Mouse (Mus musculus): ENCODE results near the gene Hipk4. TPM values are rescaled to one million over a fixed set of nuclear protein-coding genes. Genes with fewer than 3 reads are reported as not detected.

Hipk4 gene
- total RNA-seq (2021) = under 1 TPM; 0.24 to 0.67 TPM
- long read RNA-seq, experiment 1 = 0 reads
- long read RNA-seq, experiment 2 = 0 reads

GRCm38 (mm10) chr7:27522967-27523366 is at the start of gene Hipk4:
TSS of gene Hipk4 (plus strand) at chr7:27523267.
- DNase-seq = no peak

DNA sequence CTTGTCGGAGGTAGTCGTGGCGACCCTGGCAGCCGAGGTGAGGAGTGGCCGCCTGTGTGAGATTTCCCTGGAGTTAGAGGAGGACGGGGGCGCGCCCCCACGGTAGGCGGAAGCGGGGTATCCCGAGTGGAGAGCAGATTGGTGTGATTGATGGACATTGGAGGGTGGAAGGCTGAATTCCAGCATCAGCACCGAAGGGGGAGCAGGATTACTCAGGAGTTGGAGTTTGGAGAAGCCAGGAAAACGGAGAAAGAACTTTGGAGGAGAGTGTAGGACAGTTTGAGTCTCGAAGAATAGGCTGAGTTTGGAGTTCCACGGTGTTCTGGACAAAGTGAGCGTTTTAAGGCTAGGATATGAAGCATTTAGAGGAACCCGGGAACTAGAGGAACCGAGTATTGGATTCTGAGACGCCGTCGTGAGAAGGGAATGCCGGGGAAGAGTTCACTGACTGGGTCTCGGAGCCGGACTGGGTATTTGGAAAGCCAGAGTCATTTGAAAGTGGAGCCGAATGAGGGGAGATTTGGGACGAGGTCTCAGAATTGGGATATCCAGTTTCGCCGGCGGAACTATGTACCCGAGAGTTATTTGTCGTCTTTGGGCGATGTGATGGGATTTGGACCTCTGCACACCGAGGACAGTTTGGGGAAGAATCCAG is 49.1 kb upstream of the Hipk4 start:
- DNase-seq = no peak

- DNase-seq = peak; percentile 99
Observed at GRCm38 (mm10) chr7:27474490-27474954, 48.5 kb upstream of the Hipk4 start.

GRCm38 (mm10) chr7:27475596-27475995 is 47.5 kb upstream of the Hipk4 start:
- no peak for DNase-seq

GRCm38 (mm10) chr7:27476098-27476635 is 46.9 kb upstream of the Hipk4 start:
- no peak for DNase-seq

DNA sequence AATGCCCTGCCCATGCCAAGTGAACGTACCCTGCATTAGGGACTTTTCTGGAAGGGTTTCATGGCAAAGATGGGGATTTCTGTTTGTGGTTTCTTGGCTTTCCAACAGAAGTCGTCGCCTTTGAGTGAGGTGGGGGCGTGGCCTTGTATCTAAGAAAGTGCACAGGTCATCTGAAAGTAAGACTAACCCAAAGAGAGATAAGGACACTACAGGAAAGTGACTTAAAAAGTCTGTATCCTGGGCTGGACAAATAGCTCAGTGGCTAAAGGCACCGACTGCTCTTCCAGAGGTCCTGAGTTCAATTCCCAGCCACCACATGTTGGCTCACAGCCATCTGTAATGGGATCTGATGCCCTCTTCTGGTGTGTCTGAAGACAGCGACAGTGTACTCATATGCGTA is 44.5 kb upstream of the Hipk4 start:
- no peak for DNase-seq

- DNase-seq = no peak
Observed at GRCm38 (mm10) chr7:27479750-27480149, 43.3 kb upstream of the Hipk4 start.

DNA sequence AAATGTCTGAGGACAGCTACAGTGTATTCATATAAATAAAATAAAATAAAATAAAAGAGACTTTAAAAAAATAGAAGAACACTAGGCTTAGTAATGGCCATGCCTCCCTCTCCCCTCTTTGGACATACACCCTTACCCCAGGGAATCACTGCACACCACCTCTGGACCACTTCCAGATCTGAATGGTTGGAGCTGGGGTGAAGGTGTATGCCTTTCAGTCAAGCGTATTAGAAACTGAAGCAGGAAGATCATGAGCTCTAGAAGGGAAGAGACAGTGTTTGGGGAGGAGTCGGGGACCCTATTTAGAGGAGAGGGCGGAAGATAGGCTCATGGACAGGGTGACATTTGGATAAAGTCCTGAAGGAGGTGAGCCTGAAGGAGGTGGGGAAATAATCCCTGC is 42.6 kb upstream of the Hipk4 start:
- DNase-seq = peak; percentile 6

- DNase-seq = peak; percentile 12
Observed at GRCm38 (mm10) chr7:27480927-27481626, 42.0 kb upstream of the Hipk4 start.

DNA sequence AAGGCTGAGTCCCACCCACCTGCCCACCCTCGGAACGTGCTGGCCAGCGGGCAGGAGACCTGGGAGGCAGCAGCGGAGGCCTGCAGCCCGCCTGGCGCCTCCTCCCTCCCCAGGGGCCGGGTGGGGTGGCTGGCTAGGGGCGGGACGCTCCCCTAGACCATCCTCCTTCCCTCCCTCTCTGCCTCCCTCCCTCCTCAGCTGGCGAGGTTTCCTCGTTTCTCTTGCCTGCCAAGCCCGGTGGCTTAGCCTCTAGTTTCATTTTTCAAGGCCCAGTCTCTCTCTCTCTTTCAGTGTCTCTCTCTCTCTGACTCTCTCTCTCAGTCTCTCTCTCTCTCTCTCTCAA is 41.5 kb upstream of the Hipk4 start:
- peak; percentile 96 for DNase-seq

DNA sequence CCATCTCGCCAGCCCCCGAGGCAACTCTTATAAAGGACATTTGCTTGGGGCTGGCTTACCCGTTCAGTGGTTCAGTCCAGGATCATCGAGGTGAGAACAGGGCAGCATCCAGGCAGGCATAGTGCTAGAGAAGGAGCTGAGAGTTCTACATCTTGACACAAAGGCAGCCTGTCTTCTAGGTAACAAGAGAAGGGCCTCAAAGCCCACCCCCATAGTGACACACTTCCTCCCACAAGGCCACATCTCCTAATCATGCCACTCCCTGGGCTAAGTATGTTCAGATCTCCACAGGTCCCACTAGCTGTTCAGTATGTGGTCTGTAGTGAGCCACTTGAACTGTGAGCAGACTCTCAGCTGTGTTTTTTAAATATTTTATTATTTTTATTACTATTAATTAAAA is 39.2 kb upstream of the Hipk4 start:
- DNase-seq = no peak

DNA sequence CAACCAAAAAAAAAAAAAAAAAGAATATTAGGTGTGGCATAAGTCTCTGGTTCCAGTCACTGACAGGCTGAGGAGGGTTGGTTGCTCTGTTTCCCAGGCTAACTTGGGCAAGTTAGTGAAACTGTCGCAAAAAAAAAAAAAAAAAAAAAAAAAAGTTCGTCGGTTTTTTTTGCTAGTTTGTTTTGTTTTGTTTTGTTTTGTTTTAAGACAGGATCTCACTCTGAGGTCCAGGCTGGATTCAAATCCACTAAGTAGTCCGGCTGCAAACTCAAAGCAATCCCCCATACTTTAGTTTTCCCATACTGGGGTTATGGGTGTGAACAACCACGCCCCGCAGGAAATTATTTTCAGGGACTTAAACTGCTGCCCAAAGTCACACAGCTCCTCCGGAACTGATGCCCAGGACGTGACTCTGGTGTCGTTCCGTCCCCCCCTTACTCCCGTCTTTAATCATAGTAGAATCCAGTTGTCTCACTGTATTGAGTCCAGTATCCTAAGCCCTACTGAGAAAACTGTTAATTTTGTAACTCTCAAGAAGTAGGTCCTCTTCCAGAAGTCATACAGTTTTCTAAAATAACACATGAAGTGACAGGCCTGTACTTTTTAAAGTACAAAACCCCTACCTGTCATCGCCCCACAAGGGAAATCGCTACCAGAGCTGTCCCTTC is 36.8 kb upstream of the Hipk4 start:
- peak; percentile 59 for DNase-seq

DNA sequence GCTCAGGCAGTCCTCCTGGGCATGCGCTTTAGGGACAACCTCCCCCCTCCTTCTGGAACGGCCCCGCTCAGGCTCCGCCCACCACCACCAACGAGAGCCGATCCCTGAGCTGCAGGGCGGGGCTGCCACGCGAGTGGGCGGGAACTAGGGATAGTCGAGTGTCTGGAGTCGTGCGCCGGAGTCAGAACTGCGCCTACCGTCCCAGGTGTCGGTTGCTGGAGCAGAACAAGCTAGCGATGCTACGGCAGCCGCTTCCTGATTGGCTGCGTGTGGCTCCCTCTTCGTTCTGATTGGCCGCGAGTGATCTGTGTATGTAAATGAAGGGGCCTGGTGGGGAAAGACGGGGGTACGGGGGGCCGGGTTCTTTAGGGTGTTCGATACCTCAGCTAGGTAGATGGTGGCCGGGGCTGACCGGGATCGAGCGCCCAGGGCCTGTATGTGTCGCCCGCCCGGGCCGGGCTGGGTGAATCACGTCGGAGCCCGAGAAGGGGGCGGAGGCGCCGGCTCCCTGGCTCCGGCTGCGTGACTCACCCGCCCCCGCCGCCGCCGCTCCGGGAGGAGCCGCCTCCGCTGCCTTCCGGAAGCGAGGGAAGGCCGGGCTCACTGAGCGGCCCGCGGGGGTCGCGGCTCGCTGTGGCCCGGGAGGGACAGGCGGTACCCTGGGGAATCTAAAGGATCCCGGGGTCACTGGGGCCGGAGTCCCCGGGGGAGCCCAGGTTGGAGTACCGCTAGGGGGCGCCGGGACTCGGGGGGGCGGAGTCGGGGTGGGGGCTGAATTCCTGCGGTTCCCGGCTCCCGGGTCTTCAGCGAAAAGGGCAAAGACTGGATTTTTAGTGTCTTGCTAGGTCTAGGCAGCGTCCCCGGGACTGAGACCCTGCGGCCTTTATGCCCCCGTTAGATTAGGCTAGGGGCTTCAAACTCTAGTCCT is 36.0 kb upstream of the Hipk4 start, which contains the start of gene Sertad1:
Sertad1 (plus strand) TSS at position 141 of the 928 bp plus-strand sequence.
- DNase-seq = peak; percentile 100

DNA sequence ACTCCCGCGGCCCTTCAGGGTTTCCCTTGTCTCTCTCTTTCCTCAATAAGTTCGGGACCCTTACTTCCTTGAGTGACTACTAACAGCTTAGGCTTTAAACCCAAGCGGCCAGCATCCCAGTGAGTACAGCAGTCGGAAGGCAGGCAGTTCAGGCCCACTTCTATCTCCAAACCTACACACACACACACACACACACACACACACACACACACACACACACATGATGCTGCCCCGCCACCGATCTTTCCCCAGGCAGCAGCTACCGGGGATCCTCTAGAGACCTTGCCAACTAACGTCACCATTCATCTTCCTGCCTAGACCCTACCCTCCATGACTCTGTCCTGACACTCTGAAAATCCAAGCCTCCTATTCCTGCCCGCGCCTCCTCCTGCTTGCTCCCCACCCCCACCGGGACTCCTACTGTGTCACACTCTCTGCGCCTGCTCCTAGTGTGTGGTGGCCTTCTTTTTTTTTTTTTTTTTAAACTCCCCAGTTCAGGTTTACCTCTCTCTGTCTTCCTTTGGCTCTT is 35.3 kb upstream of the Hipk4 start:
- DNase-seq = peak; percentile 88

DNA sequence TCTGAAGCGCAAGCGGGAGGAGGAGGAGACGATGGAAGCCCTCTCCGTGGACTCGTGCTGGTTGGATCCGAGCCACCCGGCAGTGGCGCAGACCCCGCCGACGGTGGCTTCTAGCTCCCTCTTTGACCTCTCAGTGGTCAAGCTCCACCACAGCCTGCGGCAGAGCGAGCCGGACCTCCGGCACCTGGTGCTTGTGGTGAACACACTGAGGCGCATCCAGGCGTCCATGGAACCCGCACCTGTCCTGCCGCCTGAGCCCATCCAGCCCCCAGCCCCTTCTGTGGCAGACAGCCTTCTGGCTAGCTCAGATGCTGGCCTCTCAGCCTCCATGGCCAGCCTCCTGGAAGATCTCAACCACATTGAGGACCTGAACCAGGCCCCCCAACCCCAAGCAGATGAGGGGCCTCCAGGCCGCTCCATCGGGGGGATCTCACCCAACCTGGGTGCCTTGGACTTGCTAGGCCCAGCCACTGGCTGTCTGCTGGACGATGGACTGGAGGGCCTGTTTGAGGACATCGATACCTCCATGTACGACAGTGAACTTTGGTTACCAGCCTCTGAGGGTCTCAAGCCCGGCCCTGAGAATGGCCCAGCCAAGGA is 33.7 kb upstream of the Hipk4 start:
- DNase-seq = peak; percentile 7

DNA sequence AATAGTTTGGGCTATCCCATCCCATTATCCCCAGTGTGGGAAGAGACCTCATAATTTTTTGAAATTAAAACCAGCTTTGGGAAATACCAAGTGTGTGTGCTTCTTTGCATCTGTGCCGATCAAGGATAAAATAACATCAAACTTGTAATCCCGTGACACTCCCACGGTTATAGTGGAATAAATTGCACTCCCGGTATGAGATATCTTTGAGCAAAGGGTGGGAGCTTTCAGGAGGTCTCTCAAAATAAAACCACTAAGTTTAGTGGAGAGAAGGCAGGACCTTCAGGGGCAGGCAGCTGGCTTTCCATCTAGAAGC is 32.9 kb upstream of the Hipk4 start:
- DNase-seq = no peak

DNA sequence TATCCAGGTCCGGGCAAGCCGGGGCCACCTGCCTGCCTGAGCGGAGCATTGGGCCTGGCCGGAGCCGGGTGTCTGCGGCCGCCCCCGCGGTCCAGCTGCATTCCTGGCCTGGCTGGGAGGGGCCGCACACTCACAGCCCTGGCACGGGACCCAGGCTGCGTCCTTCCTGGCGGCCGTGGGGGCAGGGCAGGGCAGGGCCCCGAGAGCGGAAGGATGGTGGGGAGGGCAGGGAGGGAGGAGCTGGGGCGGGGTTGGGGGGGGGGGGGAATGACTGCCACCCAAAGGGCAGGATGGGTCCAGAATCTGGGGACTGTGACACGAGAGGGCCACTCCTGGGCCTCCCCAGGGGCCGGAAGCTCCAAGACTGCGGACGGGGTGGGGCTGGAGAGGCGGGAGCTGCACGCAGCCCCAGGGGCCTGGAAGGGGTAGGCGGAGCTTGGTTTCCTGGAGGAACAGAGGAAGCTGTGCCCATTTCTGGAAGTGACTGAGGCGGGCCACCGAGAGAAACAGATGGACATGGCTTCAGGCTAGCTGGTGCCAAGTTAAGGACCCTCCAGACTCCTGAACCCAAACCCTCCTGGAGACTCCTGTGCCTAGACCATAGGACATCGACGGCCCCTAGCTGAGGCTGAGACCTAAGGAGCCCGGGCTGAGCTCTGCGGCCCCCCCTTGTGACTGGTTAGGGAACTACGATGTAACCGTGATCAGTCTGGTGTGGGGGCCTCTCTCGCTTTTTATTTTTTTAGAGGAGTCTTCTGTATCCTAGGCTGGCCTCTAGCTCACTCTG is 32.3 kb upstream of the Hipk4 start:
- peak; percentile 97 for DNase-seq

DNA sequence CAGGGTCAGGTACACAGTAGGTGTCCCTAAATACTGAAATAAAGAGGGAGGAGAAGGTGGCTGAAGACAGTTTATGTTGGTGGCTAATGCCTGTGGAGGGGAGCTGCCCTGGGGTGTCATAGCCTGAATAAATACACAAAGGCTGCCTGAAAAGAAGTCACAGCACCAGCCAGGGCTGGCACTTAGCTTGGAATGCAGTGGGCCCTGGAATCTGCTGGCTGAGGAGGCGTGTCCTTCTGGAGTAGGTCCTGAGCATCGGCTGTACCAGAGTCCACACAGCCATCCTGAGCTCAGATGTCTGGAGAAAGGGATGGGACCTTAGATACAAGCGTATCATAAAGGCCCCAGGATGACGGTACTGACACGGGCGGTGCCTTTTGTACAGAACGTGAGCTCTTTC is 31.2 kb upstream of the Hipk4 start:
- peak; percentile 8 for DNase-seq

GRCm38 (mm10) chr7:27493022-27493421 is 30.0 kb upstream of the Hipk4 start:
- peak; percentile 2 for DNase-seq

- DNase-seq = no peak
Observed at GRCm38 (mm10) chr7:27493450-27493849, 29.6 kb upstream of the Hipk4 start.
